Mouse (Mus musculus) left cerebral cortex, adult 8-10 months (tissue): ENCODE measurements around the gene Abcc5. TPM values are rescaled to one million over a fixed set of nuclear protein-coding genes. Genes with fewer than 3 reads are reported as not detected.
"Not testable (repeated sequence)": the region's sequence is repeated elsewhere in the genome, so short reads cannot be mapped to it uniquely, and the experiment has no call there.

Experiments
- DNase-seq, 2 experiments: peaks; one replicate each; pipeline ENCODE4 v3.0.0; 2022; ENCODE audit warnings: low spot score in 2 of 2
- total RNA-seq, 4 experiments: library from RNA; stranded (reverse); gene quantifications; 2 replicates each; pipeline ENCODE4 v1.2.4; 2022

Abcc5 gene
- total RNA-seq, 4 experiments from 2014 or later: 189 to 219 (median 203) TPM

GRCm38 (mm10) chr16:20361496-20361895 is 64.7 kb downstream of the Abcc5 start:
- DNase-seq: not testable (repeated sequence)

- DNase-seq: no peak
Measured at GRCm38 (mm10) chr16:20359643-20360295, 66.4 kb downstream of the Abcc5 start.

- no peak for DNase-seq
Measured at GRCm38 (mm10) chr16:20357837-20358236, 68.4 kb downstream of the Abcc5 start.

GRCm38 (mm10) chr16:20354762-20355161 is 71.4 kb downstream of the Abcc5 start:
- no peak for DNase-seq

- no peak for DNase-seq
Measured at GRCm38 (mm10) chr16:20354011-20354410, 72.2 kb downstream of the Abcc5 start.

- no peak for DNase-seq
Measured at GRCm38 (mm10) chr16:20345464-20345863, 80.7 kb downstream of the Abcc5 start.

- peak in 1 of 2 experiments; percentile 81 for DNase-seq
Measured at GRCm38 (mm10) chr16:20338616-20339015, 87.6 kb downstream of the Abcc5 start.

- no peak for DNase-seq
Measured at GRCm38 (mm10) chr16:20334918-20335317, 91.3 kb downstream of the Abcc5 start.

GRCm38 (mm10) chr16:20328306-20328705 is 97.9 kb downstream of the Abcc5 start:
- no peak for DNase-seq

GRCm38 (mm10) chr16:20325286-20325685 is 100.9 kb downstream of the Abcc5 start, which contains the start of gene Cyp2ab1:
Cyp2ab1 (minus strand) TSS chr16:20325404.
- DNase-seq: no peak

- DNase-seq: no peak
Measured at GRCm38 (mm10) chr16:20323907-20324306, 102.3 kb downstream of the Abcc5 start.

GRCm38 (mm10) chr16:20322274-20322673 is 103.9 kb downstream of the Abcc5 start:
- no peak for DNase-seq

- DNase-seq: no peak
Measured at GRCm38 (mm10) chr16:20316770-20317169, 109.4 kb downstream of the Abcc5 start.

- no peak for DNase-seq
Measured at GRCm38 (mm10) chr16:20315266-20315665, 110.9 kb downstream of the Abcc5 start.

GRCm38 (mm10) chr16:20312272-20312671 is 113.9 kb downstream of the Abcc5 start:
- no peak for DNase-seq

GRCm38 (mm10) chr16:20301770-20302649 is 124.2 kb downstream of the Abcc5 start, which contains the start of gene Parl:
Parl (minus strand) TSS chr16:20302387.
- DNase-seq: peak; percentile 46 to 52

GRCm38 (mm10) chr16:20300076-20300475 is 126.1 kb downstream of the Abcc5 start:
- no peak for DNase-seq

Other genes starting within 250 kb of the Abcc5 start
- gene Map6d1, start 185.0 kb downstream of the Abcc5 start, total RNA-seq: 10 to 100 TPM; 34.4 to 42.8 (median 37.9) TPM
- gene Parl, start 124.0 kb downstream of the Abcc5 start, total RNA-seq: 10 to 100 TPM; 58.4 to 67.2 (median 65.8) TPM
- gene Cyp2ab1, start 101.0 kb downstream of the Abcc5 start, total RNA-seq: not detected
- gene Eif2b5, start 72.4 kb upstream of the Abcc5 start, total RNA-seq: 10 to 100 TPM; 57.3 to 62.6 (median 59.3) TPM
- 10 to 100 TPM; 50.6 to 55.9 (median 54.9) TPM for gene Dvl3, start 90.6 kb upstream of the Abcc5 start, total RNA-seq
- 100 to 1,000 TPM; 794 to 854 (median 817) TPM for gene Ap2m1, start 109.1 kb upstream of the Abcc5 start, total RNA-seq
- 100 to 1,000 TPM; 102 to 130 (median 119) TPM for gene Abcf3, start 122.2 kb upstream of the Abcc5 start, total RNA-seq
- gene Vwa5b2, start 163.1 kb upstream of the Abcc5 start, total RNA-seq: 10 to 100 TPM; 51.3 to 65.5 (median 57.9) TPM
- gene Eef1akmt4, start 185.2 kb upstream of the Abcc5 start, total RNA-seq: 1 to 10 TPM; 1.1 to 2.3 (median 1.7) TPM
- gene Gm49333, start 185.2 kb upstream of the Abcc5 start, total RNA-seq: under 1 TPM in 2 of 4 experiments, not detected in 2; 0.42 to 0.73 TPM
- gene Alg3, start 185.3 kb upstream of the Abcc5 start, total RNA-seq: 10 to 100 TPM in 3 of 4 experiments, 1 to 10 TPM in 1; 8.1 to 15.5 (median 12.3) TPM
- 100 to 1,000 TPM; 145 to 169 (median 150) TPM for gene Camk2n2, start 194.9 kb upstream of the Abcc5 start, total RNA-seq
- gene Ece2, start 203.4 kb upstream of the Abcc5 start, total RNA-seq: 10 to 100 TPM; 28.2 to 33.5 (median 30.5) TPM
- 100 to 1,000 TPM; 222 to 245 (median 230) TPM for gene Psmd2, start 225.3 kb upstream of the Abcc5 start, total RNA-seq
- gene Eif4g1, start 241.9 kb upstream of the Abcc5 start, total RNA-seq: 100 to 1,000 TPM; 253 to 267 (median 263) TPM